Mouse (Mus musculus): ENCODE results near the gene Ffar3.

The Ffar3 gene

GRCm38 (mm10) chr7:30856078-30856477 lies at the start of gene Ffar3:
TSS of gene Ffar3 (minus strand) at chr7:30856178.
- no peak for DNase-seq

GRCm38 (mm10) chr7:30904042-30904441 lies 48.1 kb upstream of the Ffar3 start:
- DNase-seq = no peak

- DNase-seq = no peak
Observed at GRCm38 (mm10) chr7:30895217-30895616, 39.2 kb upstream of the Ffar3 start.

- no peak for DNase-seq
Observed at GRCm38 (mm10) chr7:30892515-30892914, 36.5 kb upstream of the Ffar3 start.

GRCm38 (mm10) chr7:30891746-30892145 lies 35.8 kb upstream of the Ffar3 start:
- DNase-seq = no peak

GRCm38 (mm10) chr7:30890681-30891080 lies 34.7 kb upstream of the Ffar3 start:
- DNase-seq = no peak

- no peak for DNase-seq
Observed at GRCm38 (mm10) chr7:30888786-30889185, 32.8 kb upstream of the Ffar3 start.

- DNase-seq = no peak
Observed at GRCm38 (mm10) chr7:30887568-30888188, 31.7 kb upstream of the Ffar3 start.

GRCm38 (mm10) chr7:30886852-30887251 lies 30.9 kb upstream of the Ffar3 start:
- no peak for DNase-seq

- DNase-seq = no peak
Observed at GRCm38 (mm10) chr7:30884047-30884446, 28.1 kb upstream of the Ffar3 start.

- no peak for DNase-seq
Observed at GRCm38 (mm10) chr7:30881367-30881766, 25.4 kb upstream of the Ffar3 start.

- DNase-seq = no peak
Observed at GRCm38 (mm10) chr7:30880176-30880575, 24.2 kb upstream of the Ffar3 start, which contains the start of gene Cd22. TSS of gene Cd22 (minus strand) at chr7:30880342.

GRCm38 (mm10) chr7:30878950-30879349 lies 23.0 kb upstream of the Ffar3 start:
- DNase-seq = no peak

GRCm38 (mm10) chr7:30873083-30873482 lies 17.1 kb upstream of the Ffar3 start:
- DNase-seq = peak; percentile 68

- DNase-seq = no peak
Observed at GRCm38 (mm10) chr7:30863386-30863785, 7.4 kb upstream of the Ffar3 start.

- DNase-seq = no peak
Observed at GRCm38 (mm10) chr7:30861464-30861863, 5.5 kb upstream of the Ffar3 start, which contains the start of gene Ffar1. TSS of gene Ffar1 (minus strand) at chr7:30861564.

GRCm38 (mm10) chr7:30859635-30860402 lies 3.8 kb upstream of the Ffar3 start:
- DNase-seq = peak; percentile 32

- peak; percentile 36 for DNase-seq
Observed at GRCm38 (mm10) chr7:30859290-30859634, 3.3 kb upstream of the Ffar3 start.

GRCm38 (mm10) chr7:30857746-30858145 lies 1.8 kb upstream of the Ffar3 start:
- no peak for DNase-seq

GRCm38 (mm10) chr7:30851421-30851820 lies 4.6 kb downstream of the Ffar3 start:
- DNase-seq = no peak

GRCm38 (mm10) chr7:30847934-30848333 lies 8.0 kb downstream of the Ffar3 start:
- DNase-seq = no peak

- DNase-seq = no peak
Observed at GRCm38 (mm10) chr7:30847386-30847785, 8.6 kb downstream of the Ffar3 start.

GRCm38 (mm10) chr7:30846505-30847053 lies 9.4 kb downstream of the Ffar3 start:
- DNase-seq = no peak

- no peak for DNase-seq
Observed at GRCm38 (mm10) chr7:30844676-30845297, 11.2 kb downstream of the Ffar3 start.

Measured in cerebellum, adult 9-10 months (tissue).